Mouse (Mus musculus) thymus, adult 2 months (tissue): ENCODE data around the gene Nlrp3. TPM values are rescaled to one million over a fixed set of nuclear protein-coding genes. Genes with fewer than 3 reads are reported as not detected.

ENCODE experiments used
- DNase-seq: peaks from one replicate; pipeline ENCODE4 v3.0.0; 2021
- H3K27ac ChIP-seq: fragments of 200-500 bp; 2 replicates; pipeline ENCODE4 v1.5.1; 2012; ENCODE audit warnings: low read length, control low read depth; ENCODE audit not compliant: control insufficient read depth, insufficient read depth
- H3K27me3 ChIP-seq: fragments of 200-500 bp; 2 replicates; pipeline ENCODE4 v1.6.1; 2012; ENCODE audit warnings: mild to moderate bottlenecking, low read length, moderate library complexity, mixed read lengths; ENCODE audit not compliant: control insufficient read depth, insufficient read depth
- H3K36me3 ChIP-seq: fragments of 200-500 bp; 2 replicates; pipeline ENCODE4 v1.6.1; 2012; ENCODE audit warnings: mild to moderate bottlenecking, low read length, moderate library complexity; ENCODE audit not compliant: control insufficient read depth, insufficient read depth
- H3K4me1 ChIP-seq: fragments of 200-500 bp; replicated peaks from 2 replicates; pipeline ENCODE4 v1.6.1; 2012; ENCODE audit warnings: low read length; ENCODE audit not compliant: control insufficient read depth, insufficient read depth
- H3K4me3 ChIP-seq: fragments of 200-500 bp; 2 replicates; pipeline ENCODE4 v1.5.1; 2012; ENCODE audit warnings: mild to moderate bottlenecking, low read length, control low read depth, moderate library complexity; ENCODE audit not compliant: control insufficient read depth, insufficient read depth
- CTCF ChIP-seq: fragments of 200-500 bp; IDR thresholded peaks from 2 replicates; pipeline ENCODE4 v1.5.1; 2012; ENCODE audit warnings: mild to moderate bottlenecking, control low read depth, low read length, moderate library complexity, borderline replicate concordance; ENCODE audit not compliant: control insufficient read depth, poor library complexity, insufficient read depth; ENCODE audit errors: extremely low read depth
- POLR2A ChIP-seq: fragments of 200-500 bp; IDR thresholded peaks from 2 replicates; pipeline ENCODE4 v1.6.1; 2012; ENCODE audit warnings: mild to moderate bottlenecking, low read length, control low read depth, moderate library complexity; ENCODE audit not compliant: control insufficient read depth, poor library complexity, insufficient read depth; ENCODE audit errors: extremely low read depth
- WGBS: fragments of 180-500 bp; shearing (Covaris S2); methylation state at CpG from one replicate; pipeline ENCODE4 v1.1.7; 2018; 5-methylcytosine and 5-hydroxymethylcytosine counted together
- polyA plus RNA-seq: library from polyadenylated mRNA; depleted of rRNA; stranded (reverse); fragments of >200 nt; gene quantifications from 2 replicates; pipeline ENCODE4 v1.2.3, GENCODE M21; 2012; rRNA removed

Nlrp3 gene
- polyA plus RNA-seq: 0.41 and 0.70 TPM in 2 replicates

DNA sequence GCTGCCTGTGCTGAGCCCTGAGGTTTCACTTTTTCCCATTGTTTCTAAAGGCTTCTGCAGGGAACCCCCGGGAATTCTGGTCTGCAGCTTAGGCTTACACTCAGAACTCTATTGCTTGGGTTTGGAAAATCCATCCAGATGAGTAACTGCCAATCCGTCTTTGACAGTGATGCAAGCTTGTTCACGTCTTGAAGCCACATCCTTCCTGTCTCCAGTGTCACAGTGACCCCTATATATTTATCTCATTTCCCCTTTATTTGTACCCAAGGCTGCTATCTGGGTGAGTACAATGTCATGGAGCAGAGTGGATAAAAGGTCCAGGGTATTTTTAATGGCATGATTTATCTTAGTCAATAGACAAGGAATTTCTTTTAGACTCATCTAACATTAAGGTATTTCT, at the start of gene Nlrp3:
Nlrp3 (plus strand) TSS at position 245 of the 400 bp plus-strand sequence.
- H3K4me3 ChIP-seq: no peak within 1 kb of the TSS
- WGBS: 9% methylated on average over 3 of the region's 3 CpGs
- no peak within 1 kb of the TSS for H3K27ac ChIP-seq

GRCm38 (mm10) chr11:59496672-59497310, 44.6 kb upstream of the Nlrp3 start:
- DNase-seq: no peak
- WGBS: 77% methylated on average over 6 of the region's 6 CpGs
- Histone ChIP-seq H3K36me3 (peaks cover 63% of the 10 kb centered on the region), H3K4me3 (no peak overlapping the region), H3K27me3 (no peaks in the 10 kb centered on the region), H3K27ac (no peak overlapping the region), H3K4me1 (no peaks in the 10 kb centered on the region)
- TF ChIP-seq POLR2A (no peak), CTCF (no peak)

More for the DNA sequence above, at the start of gene Nlrp3:
- Histone ChIP-seq H3K36me3 (no peaks in the 10 kb centered on the region), H3K27me3 (no peaks in the 10 kb centered on the region), H3K4me1 (no peaks in the 10 kb centered on the region)
- no peak for DNase-seq
- no peak for TF ChIP-seq CTCF
- TF ChIP-seq POLR2A: no peak

- TF ChIP-seq CTCF: no peak
- no peak for TF ChIP-seq POLR2A
- peaks cover 63% of the 10 kb centered on the region for H3K36me3 ChIP-seq
- H3K27me3 ChIP-seq: no peaks in the 10 kb centered on the region
- no peak overlapping the region for H3K4me3 ChIP-seq
- DNase-seq: no peak
- 96% methylated on average over 7 of the region's 7 CpGs for WGBS
- H3K4me1 ChIP-seq: no peaks in the 10 kb centered on the region
- no peak overlapping the region for H3K27ac ChIP-seq
Measured at GRCm38 (mm10) chr11:59497747-59498146, 43.6 kb upstream of the Nlrp3 start.

DNA sequence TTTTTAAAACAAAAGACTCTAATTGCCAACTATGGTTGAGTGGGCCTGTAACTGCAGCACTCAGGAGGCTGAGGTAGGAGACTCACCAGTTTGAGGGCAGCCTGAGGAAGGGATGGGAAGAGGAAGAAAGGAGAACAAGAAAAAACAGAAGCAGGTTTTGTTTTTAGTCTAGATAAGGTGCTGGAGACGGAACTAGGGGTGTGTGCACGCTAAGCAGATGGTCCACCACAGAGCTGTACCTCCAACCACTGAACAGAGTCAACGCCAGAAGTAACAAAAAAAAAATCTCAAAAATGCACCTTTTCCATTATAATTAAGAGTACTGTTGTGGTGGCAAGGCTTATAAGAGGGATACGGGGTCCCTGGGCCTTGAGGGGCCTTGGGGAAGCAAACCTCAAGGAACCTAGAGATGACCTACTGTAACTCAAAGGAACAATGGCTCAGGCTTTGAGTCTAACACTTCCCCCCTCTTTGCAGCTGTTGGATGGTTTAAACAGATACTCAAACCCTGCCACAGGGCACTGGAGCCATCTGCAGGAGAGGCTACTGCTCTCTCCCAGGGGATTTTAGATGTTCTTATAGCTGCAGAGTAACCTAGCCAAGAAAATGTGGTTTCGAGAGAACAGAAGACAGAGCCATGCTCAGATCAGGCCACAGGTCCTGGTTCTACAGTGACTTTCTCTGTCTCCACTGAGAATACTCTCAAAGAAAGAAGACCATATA, 39.2 kb upstream of the Nlrp3 start:
- Histone ChIP-seq H3K36me3 (peaks cover 58% of the 10 kb centered on the region), H3K27me3 (no peaks in the 10 kb centered on the region), H3K4me1 (peaks cover 11% of the 10 kb centered on the region), H3K27ac (no peak overlapping the region), H3K4me3 (no peak overlapping the region)
- no peak for DNase-seq
- 72% methylated on average over 5 of the region's 5 CpGs for WGBS
- TF ChIP-seq CTCF: no peak
- TF ChIP-seq POLR2A: no peak

- Histone ChIP-seq H3K27me3 (no peaks in the 10 kb centered on the region), H3K27ac (peak overlapping the region; percentile 17; the same call in 1 of the 2 replicates), H3K4me1 (peaks cover 11% of the 10 kb centered on the region), H3K4me3 (peak overlapping the region; percentile 95), H3K36me3 (peaks cover 29% of the 10 kb centered on the region)
- DNase-seq: peak; percentile 80
- under 1% methylated on average over 21 of the region's 21 CpGs for WGBS
- TF ChIP-seq POLR2A (no peak), CTCF (0 out of 2 replicates have a peak, but pooled peaks have one; percentile 18)
Measured at GRCm38 (mm10) chr11:59505351-59505838, 36.0 kb upstream of the Nlrp3 start.

GRCm38 (mm10) chr11:59505839-59506712, 35.3 kb upstream of the Nlrp3 start:
- DNase-seq: peak; percentile 76
- TF ChIP-seq POLR2A (0 out of 2 replicates have a peak, but pooled peaks have one; percentile 17), CTCF (no peak)
- under 1% methylated on average over 70 of the region's 71 CpGs for WGBS
- H3K4me3 ChIP-seq: peak overlapping the region; percentile 95
- H3K4me1 ChIP-seq: peaks cover 11% of the 10 kb centered on the region
- H3K27ac ChIP-seq: peak overlapping the region; percentile 17; the same call in 1 of the 2 replicates
- no peaks in the 10 kb centered on the region for H3K27me3 ChIP-seq
- H3K36me3 ChIP-seq: peaks cover 22% of the 10 kb centered on the region
